Mouse (Mus musculus) C2C12 (cell line): ENCODE measurements around the gene Coro6.

ENCODE experiments used
- CTCF ChIP-seq: IDR thresholded peaks from one replicate; pipeline ENCODE4 v1.5.1; 2011; ENCODE audit not compliant: control insufficient read depth, insufficient read depth, insufficient read length
- MAX ChIP-seq: IDR thresholded peaks from one replicate; pipeline ENCODE4 v1.6.1; 2011; ENCODE audit warnings: mild to moderate bottlenecking, control low read depth
- USF1 ChIP-seq: IDR thresholded peaks from one replicate; pipeline ENCODE4 v1.6.1; 2011; ENCODE audit warnings: low read depth, mild to moderate bottlenecking, control low read depth, moderate library complexity

DNA sequence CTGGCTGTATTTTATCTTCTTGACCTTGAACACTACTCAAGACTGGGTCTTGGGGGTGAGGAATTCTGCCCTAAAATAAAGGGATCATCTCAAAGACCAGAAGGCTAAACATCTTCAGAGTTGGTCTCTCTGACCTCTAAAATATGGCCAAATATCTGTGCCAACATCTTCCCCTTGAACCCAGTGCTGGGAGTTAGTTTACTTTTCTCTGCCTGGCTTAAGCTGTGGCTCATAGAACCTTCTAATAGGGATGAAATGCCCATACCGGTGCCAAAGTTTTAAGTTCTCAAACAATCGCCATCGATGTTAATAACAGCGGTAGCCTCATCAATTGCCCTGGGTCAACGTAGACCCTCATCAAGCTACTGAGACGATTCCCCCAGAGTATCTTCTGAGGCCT, 355 bp upstream of the Coro6 start:
- no peak for TF ChIP-seq CTCF
- no peak for TF ChIP-seq USF1
- TF ChIP-seq MAX = no peak
